Mouse (Mus musculus) liver, adult 2 months (tissue): Measurements from ENCODE around the gene Elp4.

Experiments
- CTCF ChIP-seq: fragments of 200-500 bp; IDR thresholded peaks from 2 replicates; pipeline ENCODE4 v1.5.1; 2011; ENCODE audit warnings: low read depth, low read length, control low read depth
- POLR2A ChIP-seq: fragments of 200-500 bp; IDR thresholded peaks from 2 replicates; pipeline ENCODE4 v1.6.1; 2011; ENCODE audit warnings: low read length, control low read depth; ENCODE audit not compliant: insufficient read depth; ENCODE audit errors: extremely low read depth

DNA sequence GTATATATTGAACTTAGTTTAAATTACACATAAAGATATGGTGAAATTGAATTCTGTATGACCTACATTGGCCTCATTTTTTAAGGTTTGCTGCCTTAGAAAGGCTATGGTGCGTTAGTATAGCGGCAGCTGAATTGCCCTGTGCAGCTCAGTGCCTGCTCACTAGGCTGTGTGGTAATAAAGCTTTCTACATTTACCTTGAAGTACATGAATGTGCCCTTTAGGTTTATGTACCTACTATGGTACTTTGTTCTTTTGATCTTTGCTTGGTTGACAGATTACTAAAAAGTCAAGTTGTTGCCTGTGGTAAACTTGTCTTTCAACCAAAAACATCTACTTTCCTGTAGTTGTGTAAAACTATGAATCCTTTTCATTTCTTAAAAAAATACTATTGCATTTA, 45.8 kb upstream of the Elp4 start:
- TF ChIP-seq CTCF (no peak), POLR2A (no peak)
